Mouse (Mus musculus) erythroblast, embryonic 14.5 days (primary cell): ENCODE measurements around the gene Atp2b2.

Experiments used
- GATA1 ChIP-seq: IDR thresholded peaks from 2 replicates; pipeline ENCODE4 v1.6.1; 2012; ENCODE audit warnings: low read length, inconsistent platforms, mixed read lengths
- TAL1 ChIP-seq: IDR thresholded peaks from 3 replicates; pipeline ENCODE4 v1.6.1; 2012; ENCODE audit warnings: low read length, inconsistent platforms, mixed read lengths

DNA sequence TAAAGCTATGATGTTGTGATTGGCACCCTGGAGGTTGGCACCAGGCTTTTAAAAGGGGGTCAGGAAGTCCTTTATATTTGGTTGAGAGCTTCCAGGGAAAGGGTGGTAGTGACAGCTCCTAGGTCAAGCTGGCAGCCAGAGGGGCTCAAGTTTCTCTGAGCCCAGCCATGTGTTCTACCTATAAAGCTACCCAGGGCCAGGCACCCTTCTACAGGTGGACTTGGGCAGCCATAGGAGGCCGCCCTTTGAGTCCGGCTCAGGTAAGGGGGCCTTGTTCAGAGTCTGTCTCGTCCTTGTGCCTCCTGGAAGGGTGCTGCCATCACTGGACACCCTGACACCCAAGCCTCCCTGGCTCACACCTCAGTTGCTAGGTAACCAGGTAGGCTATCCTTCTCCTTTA, 180.5 kb downstream of the Atp2b2 start:
- TF ChIP-seq GATA1 (no peak), TAL1 (no peak)
